Mouse (Mus musculus): ENCODE results near the gene Nav3. TPM values are rescaled to one million over a fixed set of nuclear protein-coding genes. Genes with fewer than 3 reads are reported as not detected.
A peak's percentile ranks its signal among the peaks of the same experiment; 100 is the strongest.

Gene Nav3
- polyA plus RNA-seq, 1 experiment from 2014 or later, result 27.5 TPM

GRCm38 (mm10) chr10:110272818-110273217 is 183.2 kb downstream of the Nav3 start:
- ATAC-seq (ENCODE audit: low read depth), result no peak
- no peaks in the 10 kb centered on the region for H3K36me3 ChIP-seq
- H3K4me3 ChIP-seq, result no peak overlapping the region
- no peak overlapping the region for H3K9ac ChIP-seq
- H3K9me3 ChIP-seq, result no peaks in the 10 kb centered on the region
- WGBS, result 71% methylated on average over 2 of the region's 2 CpGs
- H3K27ac ChIP-seq (replicated peaks), result no peak overlapping the region
- H3K4me2 ChIP-seq, result no peak overlapping the region
- no peaks in the 10 kb centered on the region for H3K27me3 ChIP-seq
- no peaks in the 10 kb centered on the region for H3K4me1 ChIP-seq (replicated peaks)

GRCm38 (mm10) chr10:110270561-110270960 is 185.4 kb downstream of the Nav3 start:
- Histone ChIP-seq H3K4me3 (no peak overlapping the region), H3K9ac (no peak overlapping the region), H3K27me3 (no peaks in the 10 kb centered on the region), H3K4me1 (replicated peaks) (no peaks in the 10 kb centered on the region), H3K9me3 (no peaks in the 10 kb centered on the region), H3K27ac (replicated peaks) (no peak overlapping the region), H3K36me3 (no peaks in the 10 kb centered on the region), H3K4me2 (no peak overlapping the region)
- WGBS, result 88% methylated on average over 1 of the region's 1 CpGs
- no peak for ATAC-seq (ENCODE audit: low read depth)

- Histone ChIP-seq H3K4me1 (replicated peaks) (peaks cover 10% of the 10 kb centered on the region), H3K4me3 (no peak overlapping the region), H3K27ac (replicated peaks) (peak overlapping the region; percentile 43; the same call in 1 of the 2 replicates), H3K9me3 (no peaks in the 10 kb centered on the region), H3K9ac (no peak overlapping the region), H3K36me3 (no peaks in the 10 kb centered on the region), H3K27me3 (no peaks in the 10 kb centered on the region), H3K4me2 (no peak overlapping the region)
- 35% methylated on average over 3 of the region's 3 CpGs for WGBS
- peak; percentile 47; the same call in 1 of the 2 replicates for ATAC-seq (ENCODE audit: low read depth)
These were observed 213.9 kb downstream of the Nav3 start for GRCm38 (mm10) chr10:110242128-110242561.

- 57% methylated on average over 3 of the region's 3 CpGs for WGBS
- Histone ChIP-seq H3K4me3 (no peak overlapping the region), H3K27ac (replicated peaks) (no peak overlapping the region), H3K27me3 (no peaks in the 10 kb centered on the region), H3K4me2 (no peak overlapping the region), H3K4me1 (replicated peaks) (peaks cover 10% of the 10 kb centered on the region), H3K36me3 (no peaks in the 10 kb centered on the region), H3K9ac (no peak overlapping the region), H3K9me3 (no peaks in the 10 kb centered on the region)
- ATAC-seq (ENCODE audit: low read depth), result no peak
These were observed 215.3 kb downstream of the Nav3 start for GRCm38 (mm10) chr10:110240667-110241066.

GRCm38 (mm10) chr10:110233307-110233930 is 222.6 kb downstream of the Nav3 start:
- no peak overlapping the region for H3K4me3 ChIP-seq
- peak overlapping the region; percentile 47 for H3K27ac ChIP-seq (replicated peaks)
- H3K4me1 ChIP-seq (replicated peaks), result peaks cover 15% of the 10 kb centered on the region
- 53% methylated on average over 6 of the region's 6 CpGs for WGBS
- no peaks in the 10 kb centered on the region for H3K9me3 ChIP-seq
- no peak overlapping the region for H3K9ac ChIP-seq
- no peak overlapping the region for H3K4me2 ChIP-seq
- H3K27me3 ChIP-seq, result no peaks in the 10 kb centered on the region
- H3K36me3 ChIP-seq, result no peaks in the 10 kb centered on the region
- ATAC-seq (ENCODE audit: low read depth), result no peak

GRCm38 (mm10) chr10:110206411-110206810 is 249.6 kb downstream of the Nav3 start:
- no peaks in the 10 kb centered on the region for H3K9me3 ChIP-seq
- H3K4me2 ChIP-seq, result no peak overlapping the region
- no peaks in the 10 kb centered on the region for H3K27me3 ChIP-seq
- no peak overlapping the region for H3K4me3 ChIP-seq
- 0 out of 2 replicates have a peak, but pooled peaks cover 2% of the 10 kb centered on the region for H3K4me1 ChIP-seq (replicated peaks)
- H3K9ac ChIP-seq, result no peak overlapping the region
- 0 out of 2 replicates have a peak overlapping the region, but pooled peaks have one; percentile 33 for H3K27ac ChIP-seq (replicated peaks)
- no peaks in the 10 kb centered on the region for H3K36me3 ChIP-seq
- 86% methylated on average over 5 of the region's 5 CpGs for WGBS
- no peak for ATAC-seq (ENCODE audit: low read depth)

GRCm38 (mm10) chr10:110204121-110204697 is 251.8 kb downstream of the Nav3 start:
- Histone ChIP-seq H3K4me2 (no peak overlapping the region), H3K27ac (replicated peaks) (no peak overlapping the region), H3K36me3 (no peaks in the 10 kb centered on the region), H3K9me3 (no peaks in the 10 kb centered on the region), H3K4me3 (no peak overlapping the region), H3K4me1 (replicated peaks) (0 out of 2 replicates have a peak, but pooled peaks cover 2% of the 10 kb centered on the region), H3K27me3 (no peaks in the 10 kb centered on the region), H3K9ac (no peak overlapping the region)
- WGBS, result 76% methylated on average over 5 of the region's 5 CpGs
- ATAC-seq (ENCODE audit: low read depth), result no peak; the same call in 1 of the 2 replicates

- WGBS, result 38% methylated on average over 4 of the region's 4 CpGs
- Histone ChIP-seq H3K9ac (no peak overlapping the region), H3K27ac (replicated peaks) (peak overlapping the region; percentile 59), H3K36me3 (no peaks in the 10 kb centered on the region), H3K4me2 (no peak overlapping the region), H3K4me3 (no peak overlapping the region), H3K4me1 (replicated peaks) (peaks cover 26% of the 10 kb centered on the region), H3K9me3 (no peaks in the 10 kb centered on the region), H3K27me3 (no peaks in the 10 kb centered on the region)
- peak; percentile 71 for ATAC-seq (ENCODE audit: low read depth)
These were observed 263.1 kb downstream of the Nav3 start for GRCm38 (mm10) chr10:110192881-110193280.

- H3K4me2 ChIP-seq, result no peak overlapping the region
- WGBS, result 59% methylated on average over 7 of the region's 7 CpGs
- ATAC-seq (ENCODE audit: low read depth), result peak; percentile 86
- no peaks in the 10 kb centered on the region for H3K27me3 ChIP-seq
- no peak overlapping the region for H3K4me3 ChIP-seq
- no peaks in the 10 kb centered on the region for H3K9me3 ChIP-seq
- peaks cover 26% of the 10 kb centered on the region for H3K4me1 ChIP-seq (replicated peaks)
- H3K36me3 ChIP-seq, result no peaks in the 10 kb centered on the region
- peak overlapping the region; percentile 59 for H3K27ac ChIP-seq (replicated peaks)
- H3K9ac ChIP-seq, result no peak overlapping the region
These were observed 263.8 kb downstream of the Nav3 start for GRCm38 (mm10) chr10:110192026-110192805.

GRCm38 (mm10) chr10:110186242-110186641 is 269.8 kb downstream of the Nav3 start:
- Histone ChIP-seq H3K27me3 (no peaks in the 10 kb centered on the region), H3K36me3 (no peaks in the 10 kb centered on the region), H3K27ac (replicated peaks) (no peak overlapping the region), H3K4me1 (replicated peaks) (peaks cover 11% of the 10 kb centered on the region; the same call in 1 of the 2 replicates), H3K4me3 (no peak overlapping the region), H3K9me3 (no peaks in the 10 kb centered on the region), H3K9ac (no peak overlapping the region), H3K4me2 (no peak overlapping the region)
- 46% methylated on average over 1 of the region's 1 CpGs for WGBS
- peak; percentile 38; the same call in 1 of the 2 replicates for ATAC-seq (ENCODE audit: low read depth)

- Histone ChIP-seq H3K36me3 (no peaks in the 10 kb centered on the region), H3K9me3 (no peaks in the 10 kb centered on the region), H3K27me3 (no peaks in the 10 kb centered on the region), H3K4me1 (replicated peaks) (peaks cover 5% of the 10 kb centered on the region; the same call in 1 of the 2 replicates), H3K27ac (replicated peaks) (peak overlapping the region; percentile 59), H3K4me3 (no peak overlapping the region), H3K4me2 (no peak overlapping the region), H3K9ac (no peak overlapping the region)
- 55% methylated on average over 5 of the region's 5 CpGs for WGBS
- no peak for ATAC-seq (ENCODE audit: low read depth)
These were observed 280.1 kb downstream of the Nav3 start for GRCm38 (mm10) chr10:110175874-110176273.

- Histone ChIP-seq H3K4me2 (no peak overlapping the region), H3K27me3 (no peaks in the 10 kb centered on the region), H3K27ac (replicated peaks) (no peak overlapping the region; the same call in 1 of the 2 replicates), H3K36me3 (no peaks in the 10 kb centered on the region), H3K4me1 (replicated peaks) (peaks cover under 1% of the 10 kb centered on the region; the same call in 1 of the 2 replicates), H3K9ac (no peak overlapping the region), H3K4me3 (no peak overlapping the region), H3K9me3 (no peaks in the 10 kb centered on the region)
- 87% methylated on average over 6 of the region's 6 CpGs for WGBS
- ATAC-seq (ENCODE audit: low read depth), result no peak
These were observed 286.6 kb downstream of the Nav3 start for GRCm38 (mm10) chr10:110169416-110169815.
